Mouse (Mus musculus) adrenal gland, adult 8-10 months (tissue): ENCODE data around the gene Alpl. TPM values are rescaled to one million over a fixed set of nuclear protein-coding genes. Genes with fewer than 3 reads are reported as not detected.
A peak's percentile ranks its signal among the peaks of the same experiment; 100 is the strongest.

ENCODE experiments used
- DNase-seq: peaks from one replicate; pipeline ENCODE4 v3.0.0; 2022
- total RNA-seq, 4 experiments: library from RNA; stranded (reverse); gene quantifications; 2 replicates each; pipeline ENCODE4 v1.2.4; 2022

The Alpl gene
- total RNA-seq, 4 experiments from 2014 or later = 5.0 to 180 (median 83.0) TPM

GRCm38 (mm10) chr4:137736220-137736701 is 59.9 kb downstream of the Alpl start:
- DNase-seq = no peak

- no peak for DNase-seq
These were observed 62.7 kb downstream of the Alpl start for GRCm38 (mm10) chr4:137733459-137733858.

GRCm38 (mm10) chr4:137732962-137733361 is 63.2 kb downstream of the Alpl start:
- no peak for DNase-seq

- DNase-seq = no peak
These were observed 63.8 kb downstream of the Alpl start for GRCm38 (mm10) chr4:137732361-137732760.

- DNase-seq = no peak
These were observed 64.3 kb downstream of the Alpl start for GRCm38 (mm10) chr4:137731891-137732290.

- DNase-seq = no peak
These were observed 65.4 kb downstream of the Alpl start for GRCm38 (mm10) chr4:137730757-137731156.

GRCm38 (mm10) chr4:137730134-137730533 is 66.0 kb downstream of the Alpl start:
- DNase-seq = peak; percentile 81

- no peak for DNase-seq
These were observed 66.9 kb downstream of the Alpl start for GRCm38 (mm10) chr4:137729155-137729855.

- DNase-seq = no peak
These were observed 67.6 kb downstream of the Alpl start for GRCm38 (mm10) chr4:137728399-137729154.

- no peak for DNase-seq
These were observed 68.5 kb downstream of the Alpl start for GRCm38 (mm10) chr4:137727506-137728187.

- DNase-seq = no peak
These were observed 69.3 kb downstream of the Alpl start for GRCm38 (mm10) chr4:137726739-137727505.

GRCm38 (mm10) chr4:137725541-137726145 is 70.5 kb downstream of the Alpl start:
- DNase-seq = no peak

- no peak for DNase-seq
These were observed 71.4 kb downstream of the Alpl start for GRCm38 (mm10) chr4:137724766-137725165.

GRCm38 (mm10) chr4:137724212-137724611 is 72.0 kb downstream of the Alpl start:
- DNase-seq = no peak

- DNase-seq = no peak
These were observed 72.7 kb downstream of the Alpl start for GRCm38 (mm10) chr4:137723527-137723926.

GRCm38 (mm10) chr4:137722692-137723427 is 73.3 kb downstream of the Alpl start:
- no peak for DNase-seq

GRCm38 (mm10) chr4:137722230-137722629 is 74.0 kb downstream of the Alpl start:
- DNase-seq = no peak

GRCm38 (mm10) chr4:137721563-137721962 is 74.6 kb downstream of the Alpl start:
- DNase-seq = no peak

GRCm38 (mm10) chr4:137719378-137720077 is 76.7 kb downstream of the Alpl start:
- DNase-seq = peak; percentile 77

GRCm38 (mm10) chr4:137717671-137718070 is 78.5 kb downstream of the Alpl start:
- peak; percentile 85 for DNase-seq
